Mouse (Mus musculus): Measurements from ENCODE around the gene Sumf2.
"Not testable (repeated sequence)": the region's sequence is repeated elsewhere in the genome, so short reads cannot be mapped to it uniquely, and the experiment has no call there.

Sumf2 gene

GRCm38 (mm10) chr5:129846752-129847557 is at the start of gene Sumf2:
TSS of gene Sumf2 (plus strand) at chr5:129846986.
- in situ Hi-C loops (cut with MseI, MboI): no loop called here

- in situ Hi-C loops (cut with MseI, MboI): no loop called here
Measured at GRCm38 (mm10) chr5:129844848-129845247, 1.9 kb upstream of the Sumf2 start.

- in situ Hi-C loops (cut with MseI, MboI): no loop called here
Measured at GRCm38 (mm10) chr5:129847558-129847820, 703 bp downstream of the Sumf2 start.

- in situ Hi-C loops (cut with MseI, MboI): no loop called here
Measured at GRCm38 (mm10) chr5:129855163-129855562, 8.4 kb downstream of the Sumf2 start.

- in situ Hi-C loops (cut with MseI, MboI): no loop called here
Measured at GRCm38 (mm10) chr5:129856414-129856813, 9.6 kb downstream of the Sumf2 start.

GRCm38 (mm10) chr5:129862325-129862724 is 15.5 kb downstream of the Sumf2 start:
- in situ Hi-C loops (cut with MseI, MboI): no loop called here

GRCm38 (mm10) chr5:129864467-129864866 is 17.7 kb downstream of the Sumf2 start:
- in situ Hi-C loops (cut with MseI, MboI): no loop called here

GRCm38 (mm10) chr5:129865841-129866240 is 19.1 kb downstream of the Sumf2 start:
- in situ Hi-C loops (cut with MseI, MboI): no loop called here

GRCm38 (mm10) chr5:129869238-129869995 is 22.6 kb downstream of the Sumf2 start:
- in situ Hi-C loops (cut with MseI, MboI): no loop called here

- in situ Hi-C loops (cut with MseI, MboI): no loop called here
Measured at GRCm38 (mm10) chr5:129871238-129871637, 24.5 kb downstream of the Sumf2 start.

GRCm38 (mm10) chr5:129873942-129874341 is 27.2 kb downstream of the Sumf2 start:
- in situ Hi-C loops (cut with MseI, MboI): no loop called here

GRCm38 (mm10) chr5:129875098-129875497 is 28.3 kb downstream of the Sumf2 start:
- in situ Hi-C loops (cut with MseI, MboI): no loop called here

- in situ Hi-C loops (cut with MseI, MboI): no loop called here
Measured at GRCm38 (mm10) chr5:129877731-129878455, 31.1 kb downstream of the Sumf2 start.

GRCm38 (mm10) chr5:129878946-129879345 is 32.2 kb downstream of the Sumf2 start:
- in situ Hi-C loops (cut with MseI, MboI): no loop called here

GRCm38 (mm10) chr5:129879888-129880287 is 33.1 kb downstream of the Sumf2 start:
- in situ Hi-C loops (cut with MseI, MboI): no loop called here

- in situ Hi-C loops (cut with MseI, MboI): no loop called here
Measured at GRCm38 (mm10) chr5:129886271-129886670, 39.5 kb downstream of the Sumf2 start.

GRCm38 (mm10) chr5:129886911-129887636 is 40.3 kb downstream of the Sumf2 start, which contains the start of gene Chchd2:
TSS of gene Chchd2 (minus strand) at chr5:129887470.
- in situ Hi-C loops (cut with MseI, MboI): no loop called here

- in situ Hi-C loops (cut with MseI, MboI): not testable (repeated sequence)
Measured at GRCm38 (mm10) chr5:129890390-129890789, 43.6 kb downstream of the Sumf2 start.

- in situ Hi-C loops (cut with MseI, MboI): no loop called here
Measured at GRCm38 (mm10) chr5:129895198-129896088, 48.7 kb downstream of the Sumf2 start, which contains the start of gene Zbed5. TSS of gene Zbed5 (plus strand) at chr5:129895723.

- in situ Hi-C loops (cut with MseI, MboI): no loop called here
Measured at GRCm38 (mm10) chr5:129898449-129898848, 51.7 kb downstream of the Sumf2 start, which contains the start of gene Phkg1. TSS of gene Phkg1 (minus strand) at chr5:129898549.
